Mouse (Mus musculus) liver, adult 2 months (tissue): Measurements from ENCODE around the gene Smim4.

Experiments
- CTCF ChIP-seq: fragments of 200-500 bp; IDR thresholded peaks from 2 replicates; pipeline ENCODE4 v1.5.1; 2011; ENCODE audit warnings: low read depth, low read length, control low read depth
- POLR2A ChIP-seq: fragments of 200-500 bp; IDR thresholded peaks from 2 replicates; pipeline ENCODE4 v1.6.1; 2011; ENCODE audit warnings: low read length, control low read depth; ENCODE audit not compliant: insufficient read depth; ENCODE audit errors: extremely low read depth

- TF ChIP-seq CTCF (no peak), POLR2A (no peak)
Measured at GRCm38 (mm10) chr14:31115522-31115921, 13.2 kb downstream of the Smim4 start.
